Mouse (Mus musculus) natural killer cell, adult 2 months (primary cell): Measurements from ENCODE around the gene 4930432K21Rik.

Experiments
- DNase-seq, 2 experiments: peaks; one replicate each; pipeline ENCODE4 v3.0.0; 2022; ENCODE audit warnings: low spot score in 2 of 2

4930432K21Rik gene

DNA sequence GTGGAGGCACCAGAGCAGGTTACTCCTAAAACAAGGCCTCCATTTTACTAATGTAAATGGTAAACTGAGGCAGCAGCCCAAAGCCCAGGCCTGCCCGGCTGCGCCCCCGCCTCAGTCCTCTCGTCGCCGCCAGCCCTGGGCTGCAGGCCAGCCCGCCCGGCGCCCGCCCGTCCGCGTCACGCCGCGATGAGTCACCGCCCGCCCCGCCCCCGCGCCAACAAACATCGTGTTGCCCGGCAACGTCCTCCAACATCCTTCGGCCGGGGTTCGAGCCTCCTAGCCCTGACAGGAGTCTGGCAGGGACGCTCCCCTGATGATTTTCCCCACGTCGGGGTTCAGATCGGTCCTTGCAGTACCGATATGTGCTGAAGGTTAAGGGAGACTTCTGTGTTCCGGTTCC lies 44.7 kb downstream of the 4930432K21Rik start:
- DNase-seq: peak; percentile 87 to 88

- no peak for DNase-seq
Observed at GRCm38 (mm10) chr8:84193161-84193560, 45.3 kb downstream of the 4930432K21Rik start.

GRCm38 (mm10) chr8:84193566-84193965 lies 45.7 kb downstream of the 4930432K21Rik start:
- no peak for DNase-seq

DNA sequence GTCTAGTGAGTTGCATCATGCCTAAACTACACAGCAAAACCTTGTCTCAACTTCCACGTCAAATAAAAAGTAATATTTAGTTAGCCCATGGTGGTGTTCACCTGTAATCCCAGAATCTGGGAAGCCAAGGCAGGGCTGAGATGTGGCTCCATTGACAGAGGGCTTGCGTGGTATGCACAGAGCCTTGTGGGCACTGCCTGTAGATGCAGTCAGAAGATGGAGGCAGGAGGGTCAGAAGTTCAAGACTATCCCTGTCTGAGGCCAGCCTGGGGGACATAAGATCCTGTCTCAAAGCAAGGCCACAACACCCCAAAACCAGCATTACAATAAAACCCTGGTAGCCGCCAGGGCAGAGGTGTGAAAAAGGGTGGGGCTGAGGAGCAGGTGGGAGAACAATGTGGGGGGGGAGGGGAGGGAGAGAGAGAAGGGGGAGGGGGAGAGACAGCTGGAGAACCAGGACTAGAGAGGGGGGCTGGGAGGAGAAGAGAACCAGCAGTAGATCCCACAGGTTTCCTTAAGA lies 46.5 kb downstream of the 4930432K21Rik start:
- DNase-seq: no peak

GRCm38 (mm10) chr8:84197141-84197921 lies 49.5 kb downstream of the 4930432K21Rik start:
- peak; percentile 91 to 94 for DNase-seq

DNA sequence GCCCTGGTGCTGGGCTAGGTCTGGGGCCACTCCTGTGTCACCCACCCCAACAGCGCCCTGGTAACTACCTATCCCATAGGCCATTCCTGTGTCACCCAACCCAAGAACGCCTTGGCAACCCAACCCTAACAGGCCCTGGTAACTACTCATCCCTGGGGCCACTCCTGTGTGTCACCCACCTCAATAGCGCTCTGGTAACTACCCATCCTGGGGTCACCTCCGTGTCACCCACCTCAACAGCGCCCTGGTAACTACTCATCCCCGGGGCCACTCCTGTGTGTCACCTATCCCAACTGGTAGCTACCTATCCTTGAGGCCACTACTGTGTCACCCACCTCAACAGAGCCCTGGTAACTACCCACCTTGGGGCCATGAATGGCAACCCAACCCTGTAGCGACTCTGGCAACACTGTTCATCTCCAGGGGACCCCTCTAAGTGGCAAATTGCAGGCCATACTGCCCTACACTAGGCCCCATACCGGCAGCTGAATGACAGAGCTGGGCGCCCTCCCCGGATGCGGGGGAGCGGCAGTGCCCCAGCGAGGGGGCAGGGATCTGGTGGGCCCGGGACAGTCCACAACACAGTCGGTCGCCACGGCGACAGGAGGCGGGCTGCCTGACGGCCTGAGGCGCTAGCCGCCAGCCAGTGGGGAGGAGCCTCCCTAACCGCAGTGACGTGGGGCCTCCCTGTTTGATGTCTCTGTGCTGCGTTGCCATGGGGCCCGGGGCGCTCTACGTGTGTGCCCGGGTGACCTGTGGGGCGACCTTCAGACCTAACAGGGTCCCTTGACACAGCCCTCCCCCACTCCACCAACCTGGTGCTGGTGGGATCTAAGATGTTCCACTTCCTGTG lies 50.3 kb downstream of the 4930432K21Rik start:
- DNase-seq: peak; percentile 100

GRCm38 (mm10) chr8:84198871-84199270 lies 51.0 kb downstream of the 4930432K21Rik start:
- DNase-seq: no peak

GRCm38 (mm10) chr8:84199348-84200125 lies 51.7 kb downstream of the 4930432K21Rik start:
- peak in 1 of 2 experiments; percentile 12 for DNase-seq

- no peak for DNase-seq
Observed at GRCm38 (mm10) chr8:84200126-84200555, 52.3 kb downstream of the 4930432K21Rik start.

DNA sequence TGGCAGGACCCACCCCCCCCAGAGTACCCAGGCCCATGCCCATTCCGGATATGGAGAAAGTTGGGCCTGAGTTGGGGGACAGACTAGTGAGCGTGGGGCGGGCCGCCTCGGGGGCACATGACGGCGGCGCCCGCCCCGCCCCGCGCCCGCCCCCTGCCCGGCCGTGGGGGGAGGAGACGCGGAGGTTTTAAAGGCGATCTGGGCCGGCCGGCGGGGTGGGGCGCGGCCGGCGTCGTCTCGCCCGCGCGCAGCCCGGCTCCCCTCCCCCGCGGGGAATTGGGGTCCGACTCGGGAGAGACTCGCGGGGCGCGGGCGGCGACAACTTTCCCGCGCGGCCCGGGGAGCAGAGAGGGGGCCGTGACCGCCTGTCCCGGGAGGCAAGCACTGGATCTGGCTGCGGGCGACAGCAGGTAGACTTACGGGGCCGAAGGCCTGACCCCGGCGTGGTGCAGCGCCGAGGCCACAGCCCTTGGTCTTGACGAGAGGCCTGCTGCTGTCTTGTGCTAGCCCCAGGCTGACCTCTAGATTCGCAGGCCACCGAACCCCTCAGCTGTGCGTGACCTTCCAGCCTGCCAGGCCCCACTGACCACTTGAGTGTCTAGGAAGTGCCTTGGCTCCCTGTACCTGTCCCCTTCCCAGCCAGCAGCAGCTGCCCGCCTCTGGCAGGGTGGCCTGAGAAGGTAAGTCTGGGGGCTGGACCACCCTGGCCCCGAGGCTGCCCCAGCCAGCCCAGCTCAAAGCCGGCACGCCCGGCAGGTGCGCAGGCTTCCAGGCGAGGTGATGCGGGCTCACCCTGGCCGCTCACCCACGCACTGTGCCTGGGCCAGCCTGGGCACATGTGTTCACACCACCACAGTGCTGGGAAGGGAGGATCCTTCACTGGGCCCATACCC lies 53.1 kb downstream of the 4930432K21Rik start:
- DNase-seq: peak; percentile 80 to 83

DNA sequence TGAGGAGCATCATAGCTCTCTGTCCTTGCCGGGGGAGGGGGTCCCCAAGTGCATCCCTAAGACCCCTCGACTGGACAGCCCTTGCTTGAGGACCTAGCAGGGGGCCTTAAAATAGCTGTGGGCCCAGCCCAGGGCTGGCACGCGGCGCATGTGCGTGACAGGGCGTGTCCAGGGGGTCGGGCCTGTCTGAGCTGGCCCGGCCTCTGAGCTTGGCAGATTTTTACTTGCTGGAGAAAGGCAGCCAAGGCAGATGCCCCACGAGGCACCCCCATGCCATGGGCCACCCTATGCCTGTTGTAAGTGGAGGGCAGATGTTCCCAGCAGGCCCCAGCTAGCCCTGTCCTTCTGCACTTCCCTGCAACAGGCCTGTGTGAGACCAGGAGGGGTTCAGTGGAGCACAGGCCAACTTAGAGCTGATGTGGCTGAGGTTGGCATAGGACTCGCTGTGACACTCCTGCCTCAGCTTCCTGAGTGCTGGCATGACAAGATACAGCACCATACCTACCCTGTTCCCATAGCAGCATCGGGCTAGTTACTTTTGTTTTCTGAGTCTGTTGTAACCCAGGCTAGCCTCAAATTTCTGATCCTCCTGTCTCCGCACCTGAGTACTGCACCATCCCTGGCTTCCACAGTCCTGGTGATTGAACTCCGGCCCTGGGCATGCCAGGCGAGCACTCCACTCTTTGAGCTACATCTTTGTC lies 53.9 kb downstream of the 4930432K21Rik start:
- DNase-seq: peak; percentile 68 to 70

DNA sequence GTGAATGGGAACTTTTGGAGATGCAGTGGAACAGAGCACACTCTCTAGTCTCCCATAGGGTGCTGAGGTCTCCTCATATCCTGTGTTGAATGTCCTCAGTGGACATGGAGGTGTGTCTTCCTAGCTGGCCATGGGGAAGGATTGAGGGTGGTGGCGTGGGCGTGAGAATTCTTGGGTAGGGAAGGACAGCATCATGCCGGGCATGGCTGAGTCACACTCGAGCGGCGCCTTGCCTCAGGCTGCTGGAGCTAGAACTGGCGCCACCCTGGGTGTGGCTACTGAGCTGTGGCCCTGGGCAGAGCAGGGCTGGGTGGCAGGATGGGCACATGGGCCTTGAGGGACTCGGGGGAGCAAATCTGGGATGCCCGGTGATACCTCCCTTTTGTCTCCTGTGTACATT lies 54.6 kb downstream of the 4930432K21Rik start:
- DNase-seq: peak; percentile 57 to 63

GRCm38 (mm10) chr8:84202938-84203917 lies 55.4 kb downstream of the 4930432K21Rik start:
- peak; percentile 92 for DNase-seq

DNA sequence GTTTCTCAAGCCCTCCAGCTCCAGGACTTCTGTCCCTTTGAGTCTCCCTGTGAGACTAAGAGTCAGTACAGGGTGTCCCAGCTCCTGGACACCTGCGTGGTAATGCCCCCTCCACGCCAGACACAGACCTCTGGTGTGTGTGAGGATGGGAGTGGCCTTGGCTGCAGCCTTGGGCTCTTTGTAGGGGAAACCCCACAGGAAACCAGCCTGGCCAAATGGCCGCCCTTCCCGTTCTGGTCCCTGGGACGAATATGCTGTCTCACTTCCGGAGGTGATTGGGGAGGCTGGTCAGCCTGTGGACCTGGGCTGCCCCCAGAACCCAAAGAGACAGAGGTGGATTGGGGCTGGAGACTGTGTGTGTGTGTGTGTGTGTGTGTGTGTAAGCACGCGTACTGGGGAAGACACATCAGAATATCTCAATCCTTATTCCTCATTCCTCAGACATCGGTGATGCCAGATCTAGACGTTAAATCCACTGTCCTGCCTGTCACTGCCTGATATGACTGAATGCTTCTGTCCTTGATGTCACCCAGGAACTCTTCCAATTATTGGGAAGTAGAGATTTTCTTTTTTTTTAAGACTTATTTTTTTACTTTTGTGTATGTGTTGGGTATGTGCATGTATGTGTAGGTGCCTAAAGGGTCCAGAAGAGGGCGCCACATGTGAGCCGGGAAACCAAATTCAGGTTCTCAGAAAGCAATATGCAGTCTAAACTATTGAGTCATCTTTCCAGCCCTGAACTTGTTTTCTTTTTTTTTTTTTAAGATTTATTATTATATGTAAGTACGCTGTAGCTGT lies 56.3 kb downstream of the 4930432K21Rik start:
- peak; percentile 81 to 88 for DNase-seq

- DNase-seq: no peak
Observed at GRCm38 (mm10) chr8:84205073-84205472, 57.2 kb downstream of the 4930432K21Rik start.

- DNase-seq: peak in 1 of 2 experiments; percentile 26
Observed at GRCm38 (mm10) chr8:84206666-84207065, 58.8 kb downstream of the 4930432K21Rik start.

DNA sequence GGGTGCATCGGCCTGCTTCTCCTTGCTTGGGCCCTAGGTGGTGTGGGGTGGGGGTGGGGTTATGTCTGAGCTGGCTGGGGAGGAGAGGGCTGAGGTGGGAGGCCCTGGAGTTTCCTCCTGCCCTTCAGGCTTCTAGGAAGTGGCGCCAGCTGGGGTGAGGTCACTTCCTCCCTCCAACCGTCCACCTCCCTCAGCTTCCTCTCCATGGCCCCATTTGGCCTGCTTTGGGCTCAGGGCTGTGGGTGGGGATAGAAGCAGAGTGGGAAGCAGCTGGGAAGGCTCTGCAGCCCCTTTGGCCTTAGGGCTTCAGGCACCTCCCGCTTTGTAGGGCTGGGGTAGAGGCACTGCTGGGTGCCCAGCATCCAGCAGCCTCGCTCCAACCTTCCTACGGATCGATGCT lies 60.0 kb downstream of the 4930432K21Rik start:
- DNase-seq: peak in 1 of 2 experiments; percentile 22
